Mouse (Mus musculus): Measurements from ENCODE around the gene Tacr2. TPM values are rescaled to one million over a fixed set of nuclear protein-coding genes. Genes with fewer than 3 reads are reported as not detected.

Gene Tacr2
- polyA plus RNA-seq, 1 experiment from 2014 or later: not detected

GRCm38 (mm10) chr10:62282782-62283181, 30.5 kb downstream of the Tacr2 start:
- ATAC-seq (replicated peaks): no peak
- Histone ChIP-seq H3K9me3 (no peaks in the 10 kb centered on the region), H3K9ac (replicated peaks) (no peak overlapping the region), H3K4me2 (replicated peaks) (no peak overlapping the region), H3K27me3 (no peaks in the 10 kb centered on the region), H3K4me1 (no peaks in the 10 kb centered on the region), H3K4me3 (no peak overlapping the region), H3K36me3 (peaks cover 45% of the 10 kb centered on the region), H3K27ac (replicated peaks) (no peak overlapping the region)
- WGBS: 54% methylated on average over 9 of the region's 9 CpGs

GRCm38 (mm10) chr10:62283206-62283792, 31.1 kb downstream of the Tacr2 start:
- Histone ChIP-seq H3K9me3 (no peaks in the 10 kb centered on the region), H3K4me1 (no peaks in the 10 kb centered on the region), H3K27me3 (no peaks in the 10 kb centered on the region), H3K36me3 (peaks cover 45% of the 10 kb centered on the region), H3K9ac (replicated peaks) (no peak overlapping the region), H3K4me2 (replicated peaks) (no peak overlapping the region), H3K27ac (replicated peaks) (no peak overlapping the region), H3K4me3 (no peak overlapping the region)
- no peak for ATAC-seq (replicated peaks)
- 79% methylated on average over 4 of the region's 4 CpGs for WGBS

- no peak overlapping the region for H3K9ac ChIP-seq (replicated peaks)
- H3K27ac ChIP-seq (replicated peaks): no peak overlapping the region
- H3K36me3 ChIP-seq: peaks cover 39% of the 10 kb centered on the region
- ATAC-seq (replicated peaks): no peak
- no peak overlapping the region for H3K4me2 ChIP-seq (replicated peaks)
- no peaks in the 10 kb centered on the region for H3K27me3 ChIP-seq
- no peaks in the 10 kb centered on the region for H3K9me3 ChIP-seq
- no peaks in the 10 kb centered on the region for H3K4me1 ChIP-seq
- no peak overlapping the region for H3K4me3 ChIP-seq
- WGBS: 83% methylated on average over 6 of the region's 6 CpGs
Measured at GRCm38 (mm10) chr10:62287460-62288124, 35.4 kb downstream of the Tacr2 start.

DNA sequence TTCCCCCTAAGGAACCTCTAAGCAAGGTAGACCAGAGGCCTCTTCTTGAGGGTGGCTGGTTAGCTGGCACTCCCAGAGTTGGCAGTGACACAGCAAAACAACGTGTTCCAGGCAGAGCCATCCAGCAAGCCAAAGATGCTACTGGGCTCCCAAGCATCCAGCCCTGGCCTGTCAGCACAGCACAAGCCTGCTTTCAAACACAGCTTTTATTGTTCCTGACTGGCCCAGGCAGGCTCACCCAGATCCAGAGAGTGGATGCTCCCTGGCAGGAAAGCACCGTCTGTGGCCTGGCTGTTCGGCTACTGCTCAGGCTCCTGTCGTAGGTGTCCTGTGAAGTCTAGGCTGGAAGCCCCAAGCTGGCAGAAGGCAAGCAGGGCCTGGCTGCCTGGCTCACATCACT, 41.9 kb downstream of the Tacr2 start:
- Histone ChIP-seq H3K9ac (replicated peaks) (no peak overlapping the region), H3K9me3 (no peaks in the 10 kb centered on the region), H3K4me2 (replicated peaks) (no peak overlapping the region), H3K27me3 (no peaks in the 10 kb centered on the region), H3K36me3 (peaks cover 23% of the 10 kb centered on the region), H3K27ac (replicated peaks) (no peak overlapping the region), H3K4me3 (no peak overlapping the region), H3K4me1 (no peaks in the 10 kb centered on the region; the same call in 1 of the 2 replicates)
- no peak for ATAC-seq (replicated peaks)
- WGBS: 85% methylated on average over 4 of the region's 4 CpGs

- WGBS: 49% methylated on average over 22 of the region's 26 CpGs
- Histone ChIP-seq H3K4me1 (no peaks in the 10 kb centered on the region; the same call in 1 of the 2 replicates), H3K9ac (replicated peaks) (no peak overlapping the region), H3K4me3 (no peak overlapping the region), H3K4me2 (replicated peaks) (no peak overlapping the region), H3K9me3 (no peaks in the 10 kb centered on the region), H3K27me3 (no peaks in the 10 kb centered on the region), H3K27ac (replicated peaks) (no peak overlapping the region), H3K36me3 (peaks cover 11% of the 10 kb centered on the region; the same call in 1 of the 2 replicates)
- ATAC-seq (replicated peaks): no peak
Measured at GRCm38 (mm10) chr10:62296086-62296872, 44.0 kb downstream of the Tacr2 start.

DNA sequence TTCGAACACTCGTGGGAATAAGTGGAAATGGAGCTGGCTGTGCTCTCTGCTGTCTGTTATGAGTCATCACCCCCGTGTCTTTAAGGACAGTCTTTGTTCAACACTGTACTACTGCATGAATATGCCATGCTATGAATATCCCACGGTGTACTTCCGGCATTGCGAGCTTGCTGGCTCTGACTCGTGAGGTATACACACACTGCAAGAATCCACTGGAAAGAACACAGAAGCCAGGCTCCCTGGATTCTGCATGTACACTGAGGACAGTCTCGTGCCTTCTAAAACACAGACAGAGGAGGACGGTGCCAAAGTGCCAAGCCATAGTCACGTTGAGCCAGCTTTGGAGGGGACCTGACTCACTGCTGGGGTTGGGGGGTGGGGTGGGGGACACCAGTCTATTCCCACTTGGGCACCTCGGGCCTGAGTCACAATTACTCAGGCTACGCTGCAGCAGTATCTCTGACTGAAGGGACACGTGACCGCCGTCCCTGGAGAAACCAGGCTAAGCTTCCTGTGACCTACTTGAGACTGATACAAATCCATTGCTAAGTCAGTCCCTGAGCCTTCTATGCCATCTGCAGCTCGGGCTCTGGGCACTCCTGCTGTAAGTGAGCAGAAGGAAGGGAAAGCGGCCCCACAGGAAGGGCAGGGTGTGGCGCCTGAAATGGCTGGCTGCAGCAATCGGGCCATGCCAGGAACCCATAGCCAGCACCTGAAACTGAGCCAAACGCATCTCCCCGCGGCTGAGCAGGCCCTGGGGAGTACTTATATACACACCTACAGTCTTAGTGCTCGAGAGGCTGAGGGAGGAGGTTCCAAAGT, 48.0 kb downstream of the Tacr2 start:
- 85% methylated on average over 23 of the region's 23 CpGs for WGBS

GRCm38 (mm10) chr10:62305090-62305489, 52.9 kb downstream of the Tacr2 start:
- Histone ChIP-seq H3K4me3 (no peak overlapping the region), H3K36me3 (0 out of 2 replicates have a peak, but pooled peaks cover 5% of the 10 kb centered on the region), H3K27me3 (no peaks in the 10 kb centered on the region), H3K4me2 (replicated peaks) (no peak overlapping the region), H3K9me3 (no peaks in the 10 kb centered on the region), H3K27ac (replicated peaks) (no peak overlapping the region), H3K4me1 (no peaks in the 10 kb centered on the region), H3K9ac (replicated peaks) (no peak overlapping the region)
- ATAC-seq (replicated peaks): no peak
- WGBS: 82% methylated on average over 6 of the region's 6 CpGs

More for the DNA sequence above, 48.0 kb downstream of the Tacr2 start:
- peaks cover 13% of the 10 kb centered on the region; the same call in 1 of the 2 replicates for H3K36me3 ChIP-seq
- H3K27ac ChIP-seq (replicated peaks): no peak overlapping the region
- no peak overlapping the region for H3K9ac ChIP-seq (replicated peaks)
- H3K9me3 ChIP-seq: no peaks in the 10 kb centered on the region
- no peak for ATAC-seq (replicated peaks)
- H3K4me3 ChIP-seq: no peak overlapping the region
- H3K4me1 ChIP-seq: no peaks in the 10 kb centered on the region; the same call in 1 of the 2 replicates
- H3K27me3 ChIP-seq: no peaks in the 10 kb centered on the region
- no peak overlapping the region for H3K4me2 ChIP-seq (replicated peaks)

DNA sequence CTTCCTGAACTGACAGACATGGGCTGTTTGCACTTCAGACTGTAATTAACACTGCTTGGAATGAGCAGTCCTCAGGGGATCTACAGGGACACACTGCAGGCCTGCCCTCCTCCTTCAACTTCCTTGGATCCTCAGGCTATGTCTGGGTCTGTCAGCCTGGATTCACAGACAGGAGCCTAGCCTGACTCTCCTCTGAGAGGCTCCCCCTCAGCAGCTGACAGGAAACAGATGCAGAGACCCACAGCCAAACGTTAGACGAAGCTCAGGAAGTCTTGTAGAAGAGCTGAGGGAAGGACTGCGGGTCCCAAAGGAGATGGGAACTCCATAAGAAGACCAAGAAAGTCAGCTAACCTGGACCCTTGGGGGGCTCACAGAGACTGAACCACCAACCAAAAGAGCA, 54.2 kb downstream of the Tacr2 start:
- H3K36me3 ChIP-seq: 0 out of 2 replicates have a peak, but pooled peaks cover 5% of the 10 kb centered on the region
- ATAC-seq (replicated peaks): no peak
- H3K4me2 ChIP-seq (replicated peaks): no peak overlapping the region
- WGBS: 76% methylated on average over 3 of the region's 3 CpGs
- no peaks in the 10 kb centered on the region for H3K27me3 ChIP-seq
- H3K4me1 ChIP-seq: peaks cover under 1% of the 10 kb centered on the region
- H3K4me3 ChIP-seq: no peak overlapping the region
- H3K9me3 ChIP-seq: no peaks in the 10 kb centered on the region
- H3K27ac ChIP-seq (replicated peaks): no peak overlapping the region
- no peak overlapping the region for H3K9ac ChIP-seq (replicated peaks)

- Histone ChIP-seq H3K4me3 (no peak overlapping the region), H3K4me1 (peaks cover 5% of the 10 kb centered on the region), H3K36me3 (0 out of 2 replicates have a peak, but pooled peaks cover 2% of the 10 kb centered on the region), H3K4me2 (replicated peaks) (no peak overlapping the region), H3K9me3 (no peaks in the 10 kb centered on the region), H3K27me3 (no peaks in the 10 kb centered on the region), H3K9ac (replicated peaks) (no peak overlapping the region), H3K27ac (replicated peaks) (no peak overlapping the region)
- no peak for ATAC-seq (replicated peaks)
- 94% methylated on average over 11 of the region's 11 CpGs for WGBS
Measured at GRCm38 (mm10) chr10:62308896-62309491, 56.8 kb downstream of the Tacr2 start.

GRCm38 (mm10) chr10:62309593-62309992, 57.4 kb downstream of the Tacr2 start:
- ATAC-seq (replicated peaks): no peak
- Histone ChIP-seq H3K9ac (replicated peaks) (no peak overlapping the region), H3K36me3 (no peaks in the 10 kb centered on the region), H3K27me3 (no peaks in the 10 kb centered on the region), H3K27ac (replicated peaks) (no peak overlapping the region), H3K4me1 (peaks cover 5% of the 10 kb centered on the region), H3K9me3 (no peaks in the 10 kb centered on the region), H3K4me3 (no peak overlapping the region), H3K4me2 (replicated peaks) (no peak overlapping the region)
- WGBS: 91% methylated on average over 5 of the region's 5 CpGs

GRCm38 (mm10) chr10:62310259-62311039, 58.2 kb downstream of the Tacr2 start:
- WGBS: 86% methylated on average over 10 of the region's 10 CpGs
- no peak for ATAC-seq (replicated peaks)
- no peaks in the 10 kb centered on the region for H3K9me3 ChIP-seq
- H3K9ac ChIP-seq (replicated peaks): no peak overlapping the region
- no peaks in the 10 kb centered on the region for H3K27me3 ChIP-seq
- H3K4me1 ChIP-seq: peaks cover 5% of the 10 kb centered on the region
- no peak overlapping the region for H3K27ac ChIP-seq (replicated peaks)
- H3K4me3 ChIP-seq: no peak overlapping the region
- H3K4me2 ChIP-seq (replicated peaks): no peak overlapping the region
- H3K36me3 ChIP-seq: no peaks in the 10 kb centered on the region
